Comparison of ENCODE assay signal across 9 mouse cellular contexts in genomic region chr8:111991278-111991677, GRCm38 (mm10). TPM values are rescaled to one million over a fixed set of nuclear protein-coding genes. Genes with fewer than 3 reads are reported as not detected.
A peak's percentile ranks its signal among the peaks of the same experiment; 100 is the strongest.
DNase-seq lines count a peak whose midpoint lies in the region; ATAC-seq and TF ChIP-seq lines count a peak whose summit lies in the region.
"Had no signal": no experiment of that assay in that cellular context is flagged by ENCODE, and none has a peak within 500 bp of the region (broad histone marks: within the 10 kb centered on the region; RNA-seq: fewer than 3 reads in every experiment).

No protein-coding gene starts in this region.

- no peak overlapping the region; the same call in 1 of the 2 replicates for H3K27ac ChIP-seq in gastrocnemius, adult 2 months
- no peak overlapping the region for H3K27ac ChIP-seq in forebrain, embryonic 13.5 days
- H3K27ac ChIP-seq in liver, embryonic 13.5 days: no peak overlapping the region

- H3K36me3 ChIP-seq in forebrain, embryonic 13.5 days (ENCODE audit: poor library complexity, severe bottlenecking): peaks cover 61% of the 10 kb centered on the region
- H3K36me3 ChIP-seq in liver, embryonic 13.5 days: peaks cover 68% of the 10 kb centered on the region

- peak overlapping the region; percentile 74 for H3K4me2 ChIP-seq in forebrain, embryonic 13.5 days
- H3K4me2 ChIP-seq in liver, embryonic 13.5 days: peak overlapping the region; percentile 93

- 67% methylated on average over 8 of the region's 8 CpGs for WGBS in forebrain, embryonic 13.5 days
- WGBS in liver, embryonic 13.5 days (ENCODE audit: insufficient replicate concordance): 53% methylated on average over 8 of the region's 8 CpGs

- peak overlapping the region; percentile 79 for H3K4me3 ChIP-seq in gastrocnemius, adult 2 months
- peak overlapping the region; percentile 75 for H3K4me3 ChIP-seq in forebrain, embryonic 13.5 days
- H3K4me3 ChIP-seq in liver, embryonic 13.5 days (replicated peaks): peak overlapping the region; percentile 86

- DNase-seq in gastrocnemius, adult 2 months: no peak
- DNase-seq in gastrocnemius, adult 8-10 months (ENCODE audit: low spot score in 2 of 2): no peak
- DNase-seq in A20 (ENCODE audit: low read depth, low spot score): peak; percentile 37
- DNase-seq in liver, embryonic 13.5 days: no peak
- no peak for DNase-seq in spleen, postnatal 10 days (ENCODE audit: low spot score in 2 of 2)
- DNase-seq: kidney, postnatal 14 days had no signal

- H3K27me3 ChIP-seq in forebrain, embryonic 13.5 days: no peaks in the 10 kb centered on the region
- H3K27me3 ChIP-seq in liver, embryonic 13.5 days: no peaks in the 10 kb centered on the region

- peaks cover 9% of the 10 kb centered on the region; the same call in 1 of the 2 replicates for H3K4me1 ChIP-seq in forebrain, embryonic 13.5 days
- peaks cover 25% of the 10 kb centered on the region for H3K4me1 ChIP-seq in liver, embryonic 13.5 days (replicated peaks)

- ATAC-seq in forebrain, embryonic 13.5 days: no peak
- ATAC-seq in liver, embryonic 13.5 days (ENCODE audit: low read depth): no peak
- ATAC-seq in cerebellum, adult (ENCODE audit: insufficient number of reproducible peaks, low FRiP score, low TSS enrichment): no peak
- no peak for ATAC-seq in megakaryocyte progenitor cell, adult 5-6 weeks (replicated peaks; ENCODE audit: poor library complexity)

- no peaks in the 10 kb centered on the region for H3K9me3 ChIP-seq in forebrain, embryonic 13.5 days (replicated peaks)
- H3K9me3 ChIP-seq in liver, embryonic 13.5 days (replicated peaks): no peaks in the 10 kb centered on the region

- TF ChIP-seq CTCF in gastrocnemius, adult 2 months (IDR thresholded peaks at IDR 0.05): no peak

- peak overlapping the region; percentile 80 for H3K9ac ChIP-seq in forebrain, embryonic 13.5 days
- peak overlapping the region; percentile 83 for H3K9ac ChIP-seq in liver, embryonic 13.5 days

- intact Hi-C loops in gastrocnemius, adult 2 months (cut with DNase I): loop anchor here (2.0 to 5.0 kb wide), 2 partner anchors 49 to 110 kb away; partner anchors contain the start of gene Gabarapl2

RNA-seq across cellular contexts. Expression of gene Adat1, which starts 0.8 kb away (rescaled TPM):
- 1 to 10 TPM; 2.4 to 2.7 TPM for total RNA-seq in gastrocnemius, adult 2 months (2021)
- 1 to 10 TPM; 1.7 to 2.5 (median 2.3) TPM for total RNA-seq in gastrocnemius, adult 8-10 months (2022)
- 10.5 and 12.6 TPM in 2 replicates for polyA plus RNA-seq in forebrain, embryonic 13.5 days (2015; fragmentation: Nextera tagmentation; extraction: Ambion mirVana)
- polyA plus RNA-seq in liver, embryonic 13.5 days (2015; fragmentation: Nextera tagmentation; extraction: Ambion mirVana): 4.3 and 5.7 TPM in 2 replicates
- 3.0 and 6.1 TPM in 2 replicates for total RNA-seq in megakaryocyte progenitor cell, adult 5-6 weeks (2015)
- total RNA-seq in megakaryocyte progenitor cell, adult 5-6 weeks (2017): 5.3 and 8.6 TPM in 2 replicates

RNA-seq across cellular contexts. Expression of gene Kars, which starts 19.8 kb away (rescaled TPM):
- total RNA-seq in gastrocnemius, adult 2 months (2021): 100 to 1,000 TPM; 124 to 125 TPM
- total RNA-seq in gastrocnemius, adult 8-10 months (2022): 100 to 1,000 TPM; 128 to 150 (median 134) TPM
- polyA plus RNA-seq in forebrain, embryonic 13.5 days (2015; fragmentation: Nextera tagmentation; extraction: Ambion mirVana): 192 and 198 TPM in 2 replicates
- 126 and 140 TPM in 2 replicates for polyA plus RNA-seq in liver, embryonic 13.5 days (2015; fragmentation: Nextera tagmentation; extraction: Ambion mirVana)
- 119 and 136 TPM in 2 replicates for total RNA-seq in megakaryocyte progenitor cell, adult 5-6 weeks (2015)
- total RNA-seq in megakaryocyte progenitor cell, adult 5-6 weeks (2017): 185 and 190 TPM in 2 replicates

RNA-seq across cellular contexts. Expression of gene Terf2ip, which starts 19.9 kb away (rescaled TPM):
- 10 to 100 TPM; 10.1 to 11.0 TPM for total RNA-seq in gastrocnemius, adult 2 months (2021)
- 10 to 100 TPM in 1 of 4 experiments, 1 to 10 TPM in 3; 8.6 to 10.6 (median 9.2) TPM for total RNA-seq in gastrocnemius, adult 8-10 months (2022)
- 39.2 and 44.2 TPM in 2 replicates for polyA plus RNA-seq in forebrain, embryonic 13.5 days (2015; fragmentation: Nextera tagmentation; extraction: Ambion mirVana)
- polyA plus RNA-seq in liver, embryonic 13.5 days (2015; fragmentation: Nextera tagmentation; extraction: Ambion mirVana): 7.2 and 7.8 TPM in 2 replicates
- 11.5 and 12.9 TPM in 2 replicates for total RNA-seq in megakaryocyte progenitor cell, adult 5-6 weeks (2015)
- total RNA-seq in megakaryocyte progenitor cell, adult 5-6 weeks (2017): 13.4 and 15.5 TPM in 2 replicates

RNA-seq across cellular contexts. Expression of gene Gm6793, which starts 23.6 kb away (rescaled TPM):
- total RNA-seq in gastrocnemius, adult 2 months (2021): not detected
- not detected for total RNA-seq in gastrocnemius, adult 8-10 months (2022)
- polyA plus RNA-seq in forebrain, embryonic 13.5 days (2015; fragmentation: Nextera tagmentation; extraction: Ambion mirVana): 0.65 and 0.68 TPM in 2 replicates
- 0.22 and 0.31 TPM in 2 replicates for polyA plus RNA-seq in liver, embryonic 13.5 days (2015; fragmentation: Nextera tagmentation; extraction: Ambion mirVana)
- 0.17 TPM in 1 of 2 replicates, not detected in the other for total RNA-seq in megakaryocyte progenitor cell, adult 5-6 weeks (2015)
- total RNA-seq in megakaryocyte progenitor cell, adult 5-6 weeks (2017): 0.14 and 0.33 TPM in 2 replicates

RNA-seq across cellular contexts. Expression of gene Gabarapl2, which starts 50.8 kb away (rescaled TPM):
- total RNA-seq in gastrocnemius, adult 2 months (2021): 100 to 1,000 TPM in 1 of 2 experiments, 10 to 100 TPM in 1; 99.6 to 105 TPM
- 100 to 1,000 TPM; 112 to 138 (median 117) TPM for total RNA-seq in gastrocnemius, adult 8-10 months (2022)
- 456 and 479 TPM in 2 replicates for polyA plus RNA-seq in forebrain, embryonic 13.5 days (2015; fragmentation: Nextera tagmentation; extraction: Ambion mirVana)
- polyA plus RNA-seq in liver, embryonic 13.5 days (2015; fragmentation: Nextera tagmentation; extraction: Ambion mirVana): 185 and 197 TPM in 2 replicates
- 42.9 and 52.3 TPM in 2 replicates for total RNA-seq in megakaryocyte progenitor cell, adult 5-6 weeks (2015)
- total RNA-seq in megakaryocyte progenitor cell, adult 5-6 weeks (2017): 28.1 and 28.3 TPM in 2 replicates
